Mouse (Mus musculus) megakaryocyte-erythroid progenitor cell, adult 5-6 weeks (primary cell): ENCODE results near the gene Shank1. TPM values are rescaled to one million over a fixed set of nuclear protein-coding genes. Genes with fewer than 3 reads are reported as not detected.

Source experiments
- ATAC-seq: replicated peaks from 2 replicates; pipeline ENCODE4 v1.8.0; 2016; ENCODE audit warnings: mild to moderate bottlenecking, inconsistent platforms; ENCODE audit not compliant: severe bottlenecking, poor library complexity, low FRiP score, low TSS enrichment
- total RNA-seq, 2 experiments: library from RNA; stranded (forward) in 1 of 2; stranded (reverse) in 1 of 2; fragments of 200-1000, 215-1000 nt in 1 of 2; fragments of >200 nt in 1 of 2; fragmentation: Nextera tagmentation in 1 of 2; gene quantifications; 2 replicates each; pipeline ENCODE4 v1.2.3; 2014 to 2017

Shank1 gene
- total RNA-seq, 2 experiments from 2014 or later, result 0.22 TPM; not detected in 1

- no peak for ATAC-seq
Measured at GRCm38 (mm10) chr7:44357531-44357930, 47.5 kb downstream of the Shank1 start.

- ATAC-seq, result no peak
Measured at GRCm38 (mm10) chr7:44358012-44358411, 48.0 kb downstream of the Shank1 start.

GRCm38 (mm10) chr7:44358886-44359654 lies 49.0 kb downstream of the Shank1 start:
- no peak for ATAC-seq

GRCm38 (mm10) chr7:44359908-44360672 lies 50.0 kb downstream of the Shank1 start:
- ATAC-seq, result peak; percentile 88

- ATAC-seq, result no peak
Measured at GRCm38 (mm10) chr7:44360792-44361301, 50.8 kb downstream of the Shank1 start.

GRCm38 (mm10) chr7:44372678-44373077 lies 62.6 kb downstream of the Shank1 start:
- no peak for ATAC-seq

- peak; percentile 19; the same call in 1 of the 2 replicates for ATAC-seq
Measured at GRCm38 (mm10) chr7:44373460-44373859, 63.4 kb downstream of the Shank1 start.

GRCm38 (mm10) chr7:44373889-44374652 lies 64.0 kb downstream of the Shank1 start:
- peak; percentile 98 for ATAC-seq

- no peak for ATAC-seq
Measured at GRCm38 (mm10) chr7:44374756-44375155, 64.7 kb downstream of the Shank1 start.

GRCm38 (mm10) chr7:44375207-44375606 lies 65.2 kb downstream of the Shank1 start:
- no peak for ATAC-seq

- ATAC-seq, result no peak
Measured at GRCm38 (mm10) chr7:44375793-44376192, 65.7 kb downstream of the Shank1 start.

- ATAC-seq, result no peak
Measured at GRCm38 (mm10) chr7:44378290-44378689, 68.2 kb downstream of the Shank1 start.

- ATAC-seq, result no peak
Measured at GRCm38 (mm10) chr7:44382541-44382940, 72.5 kb downstream of the Shank1 start.

- ATAC-seq, result peak; percentile 59; the same call in 1 of the 2 replicates
Measured at GRCm38 (mm10) chr7:44383980-44384715, 74.1 kb downstream of the Shank1 start, which contains the start of gene Syt3. Gene Syt3, plus strand, starts transcription at chr7:44384102.

- peak; percentile 35; the same call in 1 of the 2 replicates for ATAC-seq
Measured at GRCm38 (mm10) chr7:44384716-44385059, 74.6 kb downstream of the Shank1 start.

- ATAC-seq, result no peak
Measured at GRCm38 (mm10) chr7:44385720-44386119, 75.7 kb downstream of the Shank1 start, which contains the start of gene 1700008O03Rik. Gene 1700008O03Rik, minus strand, starts transcription at chr7:44385820.

- ATAC-seq, result no peak
Measured at GRCm38 (mm10) chr7:44391831-44392230, 81.8 kb downstream of the Shank1 start.

GRCm38 (mm10) chr7:44392341-44392740 lies 82.3 kb downstream of the Shank1 start:
- no peak for ATAC-seq

GRCm38 (mm10) chr7:44393284-44393683 lies 83.2 kb downstream of the Shank1 start:
- ATAC-seq, result no peak
